Comparison of ENCODE assay signal across 8 mouse cellular contexts in genomic region chr7:118242309-118242708, GRCm38 (mm10). TPM values are rescaled to one million over a fixed set of nuclear protein-coding genes. Genes with fewer than 3 reads are reported as not detected.
DNase-seq lines count a peak whose midpoint lies in the region; ATAC-seq and TF ChIP-seq lines count a peak whose summit lies in the region.

No protein-coding gene starts in this region.

- TF ChIP-seq POLR2A in cortical plate, adult 2 months (IDR thresholded peaks at IDR 0.05; ENCODE audit: extremely low read depth, insufficient read depth, low read length), result no peak

- H3K36me3 ChIP-seq in kidney, embryonic 16.5 days (ENCODE audit: insufficient read depth, low read length), result no peaks in the 10 kb centered on the region
- no peaks in the 10 kb centered on the region for H3K36me3 ChIP-seq in hindbrain, embryonic 16.5 days (ENCODE audit: control insufficient read depth, insufficient read depth, low read length)
- H3K36me3 ChIP-seq in midbrain, postnatal 0 days (ENCODE audit: insufficient read depth, low read length), result no peaks in the 10 kb centered on the region

- H3K9ac ChIP-seq in kidney, embryonic 16.5 days (replicated peaks; ENCODE audit: low read length), result peak overlapping the region; percentile 98
- H3K9ac ChIP-seq in hindbrain, embryonic 16.5 days (ENCODE audit: low read depth, low read length), result peak overlapping the region; percentile 99
- H3K9ac ChIP-seq in midbrain, postnatal 0 days (replicated peaks; ENCODE audit: low read length, poor library complexity, severe bottlenecking), result peak overlapping the region; percentile 96; the same call in 1 of the 2 replicates

- 17% methylated on average over 6 of the region's 6 CpGs for WGBS in kidney, embryonic 16.5 days
- 24% methylated on average over 6 of the region's 6 CpGs for WGBS in hindbrain, embryonic 16.5 days
- WGBS in midbrain, postnatal 0 days, result 17% methylated on average over 6 of the region's 6 CpGs

- ATAC-seq in kidney, embryonic 16.5 days (ENCODE audit: low FRiP score, low TSS enrichment), result no peak
- no peak for ATAC-seq in hindbrain, embryonic 16.5 days
- no peak for ATAC-seq in midbrain, postnatal 0 days (ENCODE audit: low FRiP score)

- DNase-seq in kidney, adult 9 months, result no peak
- no peak for DNase-seq in midbrain, postnatal 0 days (ENCODE audit: low spot score)
- no peak for DNase-seq in right cerebral cortex, postnatal 25 days
- no peak for DNase-seq in thymus, postnatal 4 days
- DNase-seq in cerebellum, postnatal 14 days, result no peak

- peak overlapping the region; percentile 98 for H3K4me3 ChIP-seq in kidney, embryonic 16.5 days (ENCODE audit: low read length)
- H3K4me3 ChIP-seq in cortical plate, adult 2 months (ENCODE audit: insufficient read depth, low read length), result peak overlapping the region; percentile 68; the same call in 1 of the 2 replicates
- peak overlapping the region; percentile 99 for H3K4me3 ChIP-seq in hindbrain, embryonic 16.5 days (ENCODE audit: low read length)
- peak overlapping the region; percentile 79 for H3K4me3 ChIP-seq in midbrain, postnatal 0 days (ENCODE audit: low read depth, low read length)

- H3K4me2 ChIP-seq in kidney, embryonic 16.5 days (replicated peaks; ENCODE audit: low read depth, low read length), result peak overlapping the region; percentile 78
- H3K4me2 ChIP-seq in hindbrain, embryonic 16.5 days (ENCODE audit: low read length), result peak overlapping the region; percentile 86
- H3K4me2 ChIP-seq in midbrain, postnatal 0 days (ENCODE audit: low read depth, low read length, poor library complexity, severe bottlenecking), result peak overlapping the region; percentile 60

- peaks cover 9% of the 10 kb centered on the region for H3K4me1 ChIP-seq in kidney, embryonic 16.5 days (ENCODE audit: insufficient read depth, low read length)
- peaks cover 3% of the 10 kb centered on the region for H3K4me1 ChIP-seq in cortical plate, adult 2 months (ENCODE audit: control insufficient read depth, insufficient read depth, low read length)
- peaks cover 15% of the 10 kb centered on the region for H3K4me1 ChIP-seq in hindbrain, embryonic 16.5 days (ENCODE audit: control insufficient read depth, insufficient read depth, low read depth, low read length)
- H3K4me1 ChIP-seq in midbrain, postnatal 0 days (ENCODE audit: insufficient read depth, low read length), result peaks cover 7% of the 10 kb centered on the region; the same call in 1 of the 2 replicates

- no peaks in the 10 kb centered on the region for H3K27me3 ChIP-seq in kidney, embryonic 16.5 days (ENCODE audit: insufficient read depth, low read length)
- H3K27me3 ChIP-seq in hindbrain, embryonic 16.5 days (replicated peaks; ENCODE audit: control insufficient read depth, insufficient read depth, low read length), result no peaks in the 10 kb centered on the region
- H3K27me3 ChIP-seq in midbrain, postnatal 0 days (ENCODE audit: insufficient read depth, low read length), result no peaks in the 10 kb centered on the region

- peak overlapping the region; percentile 96 for H3K27ac ChIP-seq in kidney, embryonic 16.5 days (ENCODE audit: low read length)
- no peak overlapping the region for H3K27ac ChIP-seq in cortical plate, adult 2 months (ENCODE audit: insufficient read depth, low read length)
- H3K27ac ChIP-seq in hindbrain, embryonic 16.5 days (ENCODE audit: low read depth, low read length), result no peak overlapping the region
- H3K27ac ChIP-seq in midbrain, postnatal 0 days (ENCODE audit: low read depth, low read length), result no peak overlapping the region

- H3K9me3 ChIP-seq in kidney, embryonic 16.5 days (ENCODE audit: low read length), result no peaks in the 10 kb centered on the region; the same call in 1 of the 2 replicates
- no peaks in the 10 kb centered on the region for H3K9me3 ChIP-seq in hindbrain, embryonic 16.5 days (ENCODE audit: control insufficient read depth, low read length)
- H3K9me3 ChIP-seq in midbrain, postnatal 0 days (ENCODE audit: low read length), result no peaks in the 10 kb centered on the region

- TF ChIP-seq CTCF in cortical plate, adult 2 months (IDR thresholded peaks at IDR 0.05; ENCODE audit: extremely low read depth, insufficient read depth, low read length), result no peak
- TF ChIP-seq CTCF in midbrain, postnatal 0 days (IDR thresholded peaks at IDR 0.05), result no peak

RNA-seq across cellular contexts. Expression of gene Smg1, which starts 1.2 kb away (rescaled TPM):
- polyA plus RNA-seq in kidney, embryonic 16.5 days (2015; fragmentation: Nextera tagmentation; extraction: Ambion mirVana), result 11.7 and 15.2 TPM in 2 replicates
- polyA plus RNA-seq in cortical plate, adult 2 months (2012; rRNA removed), result 54.6 and 59.8 TPM in 2 replicates
- 13.7 and 16.9 TPM in 2 replicates for polyA plus RNA-seq in hindbrain, embryonic 16.5 days (2015; fragmentation: Nextera tagmentation; extraction: Ambion mirVana)
- 44.1 and 62.9 TPM in 2 replicates for total RNA-seq in midbrain, postnatal 0 days (2014; rRNA removed)
- 11.4 and 16.0 TPM in 2 replicates for polyA plus RNA-seq in midbrain, postnatal 0 days (2015; fragmentation: Nextera tagmentation; extraction: Ambion mirVana)
